Mouse (Mus musculus) kidney, adult 2 months (tissue): ENCODE measurements at regions not wholly inside any gene's neighbourhood (a gene's known extent, or its start where the extent isn't known, plus 50 kb on each side); places are given as distances from the start of the nearest gene placed in this dataset.

Experiments used
- DNase-seq: peaks from one replicate; pipeline ENCODE4 v3.0.0; 2021
- H3K27ac ChIP-seq: fragments of 200-500 bp; 2 replicates; pipeline ENCODE4 v1.5.1; 2012; ENCODE audit warnings: low read depth, low read length, control low read depth, inconsistent platforms; ENCODE audit not compliant: insufficient read depth
- H3K27me3 ChIP-seq: fragments of 200-500 bp; replicated peaks from 2 replicates; pipeline ENCODE4 v1.6.1; 2012; ENCODE audit warnings: mild to moderate bottlenecking, moderate library complexity, low read length, inconsistent platforms; ENCODE audit not compliant: control insufficient read depth, insufficient read depth
- H3K36me3 ChIP-seq: fragments of 200-500 bp; 2 replicates; pipeline ENCODE4 v1.6.1; 2012; ENCODE audit warnings: mild to moderate bottlenecking, moderate library complexity, low read length, inconsistent platforms; ENCODE audit not compliant: control insufficient read depth, insufficient read depth
- H3K4me1 ChIP-seq: fragments of 200-500 bp; 2 replicates; pipeline ENCODE4 v1.6.1; 2011; ENCODE audit warnings: low read length; ENCODE audit not compliant: control insufficient read depth, insufficient read depth
- H3K4me3 ChIP-seq: fragments of 200-500 bp; 2 replicates; pipeline ENCODE4 v1.5.1; 2011; ENCODE audit warnings: mild to moderate bottlenecking, low read depth, low read length, control low read depth; ENCODE audit not compliant: insufficient read depth
- CTCF ChIP-seq: fragments of 200-500 bp; conservative IDR thresholded peaks from 2 replicates; pipeline ENCODE4 v1.5.1; 2011; ENCODE audit warnings: low read depth, mild to moderate bottlenecking, control low read depth, low read length, moderate library complexity, mixed read lengths; ENCODE audit not compliant: insufficient read depth, insufficient read length
- POLR2A ChIP-seq: fragments of 200-500 bp; IDR thresholded peaks from one replicate; pipeline ENCODE4 v1.6.1; 2011; ENCODE audit warnings: low read depth, low read length, control low read depth
- WGBS: fragments of 180-500 bp; shearing (Covaris S2); methylation state at CpG from one replicate; pipeline ENCODE4 v1.1.7; 2018; 5-methylcytosine and 5-hydroxymethylcytosine counted together

GRCm38 (mm10) chr10:96337088-96337666 is 200.8 kb downstream of the Gm5426 start:
- Histone ChIP-seq H3K27me3 (no peaks in the 10 kb centered on the region), H3K27ac (no peak overlapping the region), H3K4me1 (peaks cover 4% of the 10 kb centered on the region; the same call in 1 of the 2 replicates), H3K36me3 (no peaks in the 10 kb centered on the region), H3K4me3 (no peak overlapping the region)
- TF ChIP-seq POLR2A (no peak), CTCF (no peak)
- DNase-seq: no peak
- 80% methylated on average over 9 of the region's 9 CpGs for WGBS

- H3K4me1 ChIP-seq: no peaks in the 10 kb centered on the region
- no peak overlapping the region for H3K4me3 ChIP-seq
- H3K27me3 ChIP-seq: no peaks in the 10 kb centered on the region
- TF ChIP-seq POLR2A (no peak), CTCF (no peak)
- no peak overlapping the region for H3K27ac ChIP-seq
- peak; percentile 14 for DNase-seq
- no peaks in the 10 kb centered on the region for H3K36me3 ChIP-seq
- 61% methylated on average over 7 of the region's 7 CpGs for WGBS
These were observed 201.6 kb downstream of the Gm5426 start for GRCm38 (mm10) chr10:96337797-96338608.

GRCm38 (mm10) chr10:96338609-96338978 is 202.2 kb downstream of the Gm5426 start:
- no peaks in the 10 kb centered on the region for H3K4me1 ChIP-seq
- WGBS: 92% methylated on average over 2 of the region's 2 CpGs
- no peak for DNase-seq
- no peak overlapping the region for H3K4me3 ChIP-seq
- no peak overlapping the region for H3K27ac ChIP-seq
- H3K36me3 ChIP-seq: no peaks in the 10 kb centered on the region
- H3K27me3 ChIP-seq: no peaks in the 10 kb centered on the region
- no peak for TF ChIP-seq CTCF
- TF ChIP-seq POLR2A: no peak

- WGBS: 48% methylated on average over 3 of the region's 3 CpGs
- Histone ChIP-seq H3K4me3 (no peak overlapping the region), H3K36me3 (no peaks in the 10 kb centered on the region), H3K27ac (no peak overlapping the region), H3K4me1 (no peaks in the 10 kb centered on the region), H3K27me3 (no peaks in the 10 kb centered on the region)
- TF ChIP-seq CTCF (no peak), POLR2A (no peak)
- no peak for DNase-seq
These were observed 206.1 kb downstream of the Gm5426 start for GRCm38 (mm10) chr10:96342476-96342875.

GRCm38 (mm10) chr10:96343666-96344065 is 207.3 kb downstream of the Gm5426 start:
- 83% methylated on average over 2 of the region's 2 CpGs for WGBS
- no peak for DNase-seq
- Histone ChIP-seq H3K4me3 (no peak overlapping the region), H3K4me1 (no peaks in the 10 kb centered on the region), H3K27ac (no peak overlapping the region), H3K27me3 (no peaks in the 10 kb centered on the region), H3K36me3 (no peaks in the 10 kb centered on the region)
- no peak for TF ChIP-seq CTCF
- no peak for TF ChIP-seq POLR2A

GRCm38 (mm10) chr10:96350692-96351091 is 214.3 kb downstream of the Gm5426 start:
- Histone ChIP-seq H3K27me3 (no peaks in the 10 kb centered on the region), H3K36me3 (no peaks in the 10 kb centered on the region), H3K4me1 (no peaks in the 10 kb centered on the region), H3K27ac (no peak overlapping the region), H3K4me3 (no peak overlapping the region)
- 82% methylated on average over 4 of the region's 4 CpGs for WGBS
- TF ChIP-seq POLR2A: no peak
- no peak for TF ChIP-seq CTCF
- no peak for DNase-seq

- no peak for DNase-seq
- Histone ChIP-seq H3K27ac (no peak overlapping the region), H3K4me1 (no peaks in the 10 kb centered on the region), H3K36me3 (no peaks in the 10 kb centered on the region), H3K4me3 (no peak overlapping the region), H3K27me3 (no peaks in the 10 kb centered on the region)
- 74% methylated on average over 7 of the region's 7 CpGs for WGBS
- TF ChIP-seq POLR2A: no peak
- no peak for TF ChIP-seq CTCF
These were observed 214.9 kb downstream of the Gm5426 start for GRCm38 (mm10) chr10:96351320-96351719.
